Comparison of ENCODE assay signal across 8 mouse cellular contexts in the genomic region with DNA sequence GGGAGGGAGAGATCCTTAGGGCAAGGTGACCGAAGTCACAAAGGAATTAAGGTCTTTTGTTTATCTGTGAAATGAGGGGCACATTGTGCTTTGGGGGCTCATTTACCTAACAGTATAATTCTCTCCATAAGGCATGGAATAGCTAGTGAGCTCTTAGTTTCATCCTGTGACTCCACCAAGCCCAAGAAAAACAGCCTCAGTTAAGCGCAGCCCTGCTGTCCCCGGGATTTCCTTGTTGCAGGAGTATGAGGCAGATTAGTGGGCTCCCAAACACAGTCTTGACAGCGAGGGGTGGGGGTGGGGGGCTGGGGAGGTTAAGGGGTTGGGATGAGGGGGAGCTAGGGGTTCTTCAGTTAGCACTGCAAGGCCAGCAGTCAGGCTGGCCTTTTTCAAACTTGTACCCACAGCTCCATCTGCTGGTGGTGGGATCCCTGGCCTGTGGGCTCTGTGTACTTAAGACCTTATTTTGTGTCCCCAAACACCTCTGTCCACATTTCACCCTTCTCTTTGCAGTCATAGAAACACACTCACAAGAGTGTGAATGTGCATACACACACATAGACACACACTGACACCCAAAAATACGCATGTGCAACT.
A peak's percentile ranks its signal among the peaks of the same experiment; 100 is the strongest.
DNase-seq lines count a peak whose midpoint lies in the region; ATAC-seq lines count a peak whose summit lies in the region.

No protein-coding gene starts in this region.

- H3K36me3 ChIP-seq in forebrain, embryonic 14.5 days (ENCODE audit: control insufficient read depth, insufficient read depth, low read length): no peaks in the 10 kb centered on the region
- no peaks in the 10 kb centered on the region for H3K36me3 ChIP-seq in hindbrain, embryonic 12.5 days

- peak; percentile 42 for DNase-seq in R1 (ENCODE audit: low read depth, low spot score)
- DNase-seq in cerebellum, adult 11-12 months: peak; percentile 76
- peak; percentile 84 for DNase-seq in forebrain, embryonic 14.5 days (ENCODE audit: low spot score)
- DNase-seq in layer of hippocampus, adult 9-10 months (ENCODE audit: low spot score): peak; percentile 37
- peak; percentile 7 for DNase-seq in lung, postnatal 25 days (ENCODE audit: low spot score)
- peak; percentile 71 for DNase-seq in right cerebral cortex, postnatal 14 days

- no peaks in the 10 kb centered on the region for H3K27me3 ChIP-seq in forebrain, embryonic 14.5 days (replicated peaks; ENCODE audit: control insufficient read depth, insufficient read depth, low read length)
- peaks cover 3% of the 10 kb centered on the region; the same call in 1 of the 2 replicates for H3K27me3 ChIP-seq in hindbrain, embryonic 12.5 days

- no peak overlapping the region for H3K9ac ChIP-seq in forebrain, embryonic 14.5 days (ENCODE audit: low read length)
- no peak overlapping the region for H3K9ac ChIP-seq in hindbrain, embryonic 12.5 days

- peak; percentile 81 for ATAC-seq in forebrain, embryonic 14.5 days
- peak; percentile 56 for ATAC-seq in hindbrain, embryonic 12.5 days (ENCODE audit: low FRiP score)
- no peak for ATAC-seq in activated CD4-positive, CD25-positive, alpha-beta regulatory T cell, adult 4 months

- H3K4me2 ChIP-seq in forebrain, embryonic 14.5 days (ENCODE audit: low read length): no peak overlapping the region
- no peak overlapping the region for H3K4me2 ChIP-seq in hindbrain, embryonic 12.5 days (replicated peaks)

- 7% methylated on average over 5 of the region's 5 CpGs for WGBS in forebrain, embryonic 14.5 days
- 7% methylated on average over 5 of the region's 5 CpGs for WGBS in hindbrain, embryonic 12.5 days

- H3K4me1 ChIP-seq in forebrain, embryonic 14.5 days (ENCODE audit: control insufficient read depth, insufficient read depth, low read length): no peaks in the 10 kb centered on the region
- 0 out of 2 replicates have a peak, but pooled peaks cover 4% of the 10 kb centered on the region for H3K4me1 ChIP-seq in hindbrain, embryonic 12.5 days

- H3K9me3 ChIP-seq in forebrain, embryonic 14.5 days (replicated peaks; ENCODE audit: control insufficient read depth, low read length): no peaks in the 10 kb centered on the region
- no peaks in the 10 kb centered on the region for H3K9me3 ChIP-seq in hindbrain, embryonic 12.5 days (replicated peaks)

- no peak overlapping the region for H3K27ac ChIP-seq in forebrain, embryonic 14.5 days (ENCODE audit: low read depth, low read length)
- H3K27ac ChIP-seq in hindbrain, embryonic 12.5 days: no peak overlapping the region

- no peak overlapping the region for H3K4me3 ChIP-seq in forebrain, embryonic 14.5 days (ENCODE audit: low read depth, low read length)
- H3K4me3 ChIP-seq in hindbrain, embryonic 12.5 days: no peak overlapping the region

Comparison
In these comparisons a context has a peak if more than half of its experiments do, and no peak if none do; other contexts are left out.
1. DNase-seq: peak in every context shown above with its lines; median percentile 84 in forebrain, embryonic 14.5 days; 76 in cerebellum, adult 11-12 months; 71 in right cerebral cortex, postnatal 14 days; 42 in R1; 37 in layer of hippocampus, adult 9-10 months; 7 in lung, postnatal 25 days.